Mouse (Mus musculus) left cerebral cortex, adult 9 months (tissue): Measurements from ENCODE around the gene Cd160.

ENCODE experiments used
- DNase-seq, 2 experiments: peaks; one replicate each; pipeline ENCODE4 v3.0.0; 2022; ENCODE audit warnings: low spot score in 2 of 2

The Cd160 gene

GRCm38 (mm10) chr3:96828984-96829383 lies at the start of gene Cd160, which contains the start of gene Pdzk1:
Cd160 (minus strand) TSS chr3:96829351.
Pdzk1 (plus strand) TSS chr3:96829284.
- no peak for DNase-seq

- no peak for DNase-seq
These were observed 45.8 kb upstream of the Cd160 start for GRCm38 (mm10) chr3:96874808-96875571.

- no peak for DNase-seq
These were observed 43.4 kb upstream of the Cd160 start for GRCm38 (mm10) chr3:96872501-96872900.

- DNase-seq, result no peak
These were observed 41.9 kb upstream of the Cd160 start for GRCm38 (mm10) chr3:96871070-96871469.

- DNase-seq, result no peak
These were observed 41.1 kb upstream of the Cd160 start for GRCm38 (mm10) chr3:96870270-96870669.

GRCm38 (mm10) chr3:96869091-96869490 lies 39.9 kb upstream of the Cd160 start:
- no peak for DNase-seq

GRCm38 (mm10) chr3:96868566-96868965 lies 39.4 kb upstream of the Cd160 start:
- no peak for DNase-seq

GRCm38 (mm10) chr3:96867863-96868262 lies 38.7 kb upstream of the Cd160 start:
- no peak for DNase-seq

- no peak for DNase-seq
These were observed 31.3 kb upstream of the Cd160 start for GRCm38 (mm10) chr3:96860498-96860897.

GRCm38 (mm10) chr3:96855833-96856232 lies 26.7 kb upstream of the Cd160 start:
- DNase-seq, result no peak

GRCm38 (mm10) chr3:96854376-96854775 lies 25.2 kb upstream of the Cd160 start:
- DNase-seq, result no peak

GRCm38 (mm10) chr3:96852561-96852960 lies 23.4 kb upstream of the Cd160 start:
- no peak for DNase-seq

GRCm38 (mm10) chr3:96849168-96849727 lies 20.1 kb upstream of the Cd160 start:
- no peak for DNase-seq

GRCm38 (mm10) chr3:96848470-96848869 lies 19.3 kb upstream of the Cd160 start:
- no peak for DNase-seq

- no peak for DNase-seq
These were observed 18.5 kb upstream of the Cd160 start for GRCm38 (mm10) chr3:96847661-96848060.

- no peak for DNase-seq
These were observed 17.8 kb upstream of the Cd160 start for GRCm38 (mm10) chr3:96846985-96847384.

- DNase-seq, result no peak
These were observed 16.7 kb upstream of the Cd160 start for GRCm38 (mm10) chr3:96845806-96846205.

GRCm38 (mm10) chr3:96845191-96845590 lies 16.0 kb upstream of the Cd160 start:
- no peak for DNase-seq

GRCm38 (mm10) chr3:96838996-96839645 lies 10.0 kb upstream of the Cd160 start:
- DNase-seq, result no peak

GRCm38 (mm10) chr3:96836414-96836813 lies 7.3 kb upstream of the Cd160 start:
- no peak for DNase-seq

- no peak for DNase-seq
These were observed 5.6 kb upstream of the Cd160 start for GRCm38 (mm10) chr3:96834587-96835348.

- no peak for DNase-seq
These were observed 3.8 kb upstream of the Cd160 start for GRCm38 (mm10) chr3:96832930-96833329.
